Mouse (Mus musculus): ENCODE data around the gene Samm50. TPM values are rescaled to one million over a fixed set of nuclear protein-coding genes. Genes with fewer than 3 reads are reported as not detected.
A peak's percentile ranks its signal among the peaks of the same experiment; 100 is the strongest.

Samm50 gene
- total RNA-seq, 2 experiments from 2014 or later: 53.9 to 69.2 TPM

GRCm38 (mm10) chr15:84209517-84210412 lies 17.7 kb downstream of the Samm50 start:
- peak; percentile 78 for ATAC-seq (replicated peaks; ENCODE audit: low FRiP score, low TSS enrichment, poor library complexity, severe bottlenecking)

DNA sequence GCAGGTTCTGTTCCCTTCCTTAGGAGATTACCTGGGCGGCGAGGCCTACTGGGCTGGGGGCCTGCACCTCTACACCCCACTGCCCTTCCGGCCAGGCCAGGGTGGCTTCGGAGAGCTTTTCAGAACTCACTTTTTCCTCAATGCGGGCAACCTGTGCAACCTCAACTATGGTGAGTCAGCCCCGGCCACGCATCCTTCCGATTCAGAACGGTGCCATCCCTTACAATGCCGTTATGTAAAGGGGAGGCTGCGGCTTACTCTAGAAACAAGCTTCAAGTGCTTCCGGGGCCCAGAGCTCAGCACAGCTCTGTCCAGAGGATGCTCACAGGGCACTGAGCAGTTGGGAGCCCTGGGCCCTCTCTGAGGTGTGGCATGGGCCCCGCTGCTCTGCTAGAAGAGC lies 18.4 kb downstream of the Samm50 start:
- no peak for ATAC-seq (replicated peaks; ENCODE audit: low FRiP score, low TSS enrichment, poor library complexity, severe bottlenecking)

DNA sequence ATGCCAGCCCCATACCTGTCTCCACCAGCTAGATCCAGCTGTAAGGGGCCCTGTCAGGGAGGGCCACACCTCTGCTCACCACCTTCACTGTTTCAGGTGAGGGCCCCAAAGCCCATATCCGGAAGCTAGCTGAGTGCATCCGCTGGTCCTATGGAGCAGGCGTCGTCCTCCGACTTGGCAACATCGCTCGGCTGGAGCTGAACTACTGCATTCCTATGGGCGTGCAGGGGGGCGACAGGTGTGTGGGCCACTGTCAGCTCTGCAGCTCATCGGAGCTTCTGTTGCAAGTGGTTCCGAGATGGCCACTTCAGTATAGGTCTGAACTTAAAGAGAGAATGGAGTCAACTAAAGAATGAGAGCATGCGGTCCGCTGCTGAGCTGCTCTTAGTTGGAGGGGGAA lies 18.9 kb downstream of the Samm50 start:
- no peak for ATAC-seq (replicated peaks; ENCODE audit: low FRiP score, low TSS enrichment, poor library complexity, severe bottlenecking)

- ATAC-seq (replicated peaks; ENCODE audit: low FRiP score, low TSS enrichment, poor library complexity, severe bottlenecking): no peak
Measured at GRCm38 (mm10) chr15:84211564-84211963, 19.5 kb downstream of the Samm50 start.

DNA sequence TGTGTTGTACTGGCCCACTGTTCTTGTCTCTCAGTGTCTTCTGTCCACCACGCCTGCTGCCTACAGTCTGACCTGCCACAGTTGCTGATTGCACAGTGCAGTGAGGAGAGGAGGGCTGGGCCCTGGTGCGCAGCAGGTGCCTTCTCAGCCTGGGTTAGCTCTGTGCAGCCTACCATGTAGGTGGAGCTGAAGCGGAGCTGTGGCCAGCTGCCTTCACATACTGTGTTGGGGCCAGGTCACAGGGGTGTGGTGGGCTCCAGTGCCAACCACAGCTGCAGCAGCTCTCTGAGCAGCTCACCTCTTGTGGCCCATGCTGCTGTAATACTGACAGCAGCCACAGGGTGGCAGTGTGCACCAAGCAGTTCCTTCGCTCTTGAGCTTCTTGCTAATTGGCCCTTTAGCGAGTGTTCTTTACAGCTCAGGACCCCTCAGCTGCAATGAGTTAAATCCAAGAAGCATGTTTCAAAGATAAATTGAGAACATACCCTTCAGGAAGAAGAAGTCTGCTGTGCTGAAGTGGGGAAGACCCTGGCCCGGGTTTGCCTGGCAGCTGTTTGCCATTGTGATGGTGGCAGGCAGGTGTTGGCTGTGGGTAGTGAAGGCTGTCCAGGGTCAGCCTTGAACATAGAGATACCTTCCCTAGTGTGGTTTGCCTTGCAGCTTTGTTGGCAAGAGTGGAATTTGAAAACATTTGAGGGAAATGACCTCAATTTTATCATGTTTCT lies 20.2 kb downstream of the Samm50 start:
- ATAC-seq (replicated peaks; ENCODE audit: low FRiP score, low TSS enrichment, poor library complexity, severe bottlenecking): peak; percentile 62

DNA sequence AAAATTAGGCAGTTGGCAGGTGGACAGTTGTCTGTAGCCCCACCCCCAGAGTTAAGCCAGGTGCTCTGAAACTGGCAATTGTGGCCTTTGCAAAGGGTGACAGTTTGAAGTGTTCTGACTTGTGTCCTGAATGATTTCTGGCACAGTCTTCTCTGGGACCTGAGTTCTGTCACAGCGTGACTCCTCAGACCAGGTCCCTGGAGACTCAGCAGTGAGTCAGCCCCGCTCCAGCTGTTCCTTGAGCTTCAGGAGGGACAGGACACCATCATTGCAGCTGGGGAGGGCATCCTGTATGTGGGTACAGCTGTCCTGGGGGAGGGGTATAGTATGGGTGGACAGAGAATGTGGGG lies 20.7 kb downstream of the Samm50 start:
- no peak for ATAC-seq (replicated peaks; ENCODE audit: low FRiP score, low TSS enrichment, poor library complexity, severe bottlenecking)

DNA sequence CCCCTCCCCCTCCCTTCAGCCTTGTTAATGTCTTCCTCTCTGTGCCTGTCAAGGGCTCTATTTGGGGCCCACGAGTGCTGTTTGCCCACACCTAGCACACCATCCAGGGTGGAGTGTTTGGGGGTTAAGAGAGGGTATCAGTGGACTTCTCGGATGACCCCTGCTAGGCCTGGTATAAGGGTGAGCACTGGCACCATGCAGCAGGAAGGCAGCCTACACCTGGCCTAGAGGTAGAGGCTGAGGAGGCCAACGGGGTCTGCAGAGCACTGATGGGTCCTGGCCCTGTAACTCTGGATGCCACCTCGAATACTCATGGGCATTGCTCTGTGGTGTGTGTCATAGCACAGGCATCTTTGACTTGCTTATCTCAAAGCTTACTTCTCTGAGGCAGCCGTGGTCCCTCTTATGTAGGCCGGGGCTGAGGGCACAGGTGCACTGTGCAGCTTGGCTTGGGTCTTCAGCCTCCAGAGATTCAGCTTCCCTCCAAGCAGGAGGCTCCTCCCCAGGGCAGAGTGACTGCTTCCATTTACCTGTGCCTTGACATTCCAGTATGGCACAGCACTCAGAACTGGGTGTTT lies 21.2 kb downstream of the Samm50 start:
- ATAC-seq (replicated peaks; ENCODE audit: low FRiP score, low TSS enrichment, poor library complexity, severe bottlenecking): no peak

DNA sequence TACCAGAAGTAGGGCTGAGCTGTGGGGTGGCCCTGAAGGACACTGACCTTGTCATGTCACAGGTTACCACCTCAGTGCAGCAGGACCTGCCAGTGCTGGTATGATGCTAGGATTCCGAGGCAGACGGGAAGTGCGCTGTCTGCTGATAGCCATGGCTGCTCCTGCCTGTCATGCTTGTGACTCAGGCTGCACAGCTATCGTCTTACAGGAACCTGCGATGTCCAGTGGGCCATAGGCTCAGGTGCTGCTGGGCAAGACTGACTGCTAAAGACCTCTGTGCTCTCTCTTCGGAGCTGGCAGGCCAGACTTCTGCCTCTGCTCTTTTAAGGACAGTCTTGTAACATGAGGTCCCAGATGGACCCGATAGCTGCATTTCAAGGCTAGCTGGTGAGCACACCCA lies 22.4 kb downstream of the Samm50 start:
- no peak for ATAC-seq (replicated peaks; ENCODE audit: low FRiP score, low TSS enrichment, poor library complexity, severe bottlenecking)

GRCm38 (mm10) chr15:84215273-84215672 lies 23.2 kb downstream of the Samm50 start:
- no peak for ATAC-seq (replicated peaks; ENCODE audit: low FRiP score, low TSS enrichment, poor library complexity, severe bottlenecking)

GRCm38 (mm10) chr15:84216026-84216425 lies 24.0 kb downstream of the Samm50 start:
- no peak for ATAC-seq (replicated peaks; ENCODE audit: low FRiP score, low TSS enrichment, poor library complexity, severe bottlenecking)

DNA sequence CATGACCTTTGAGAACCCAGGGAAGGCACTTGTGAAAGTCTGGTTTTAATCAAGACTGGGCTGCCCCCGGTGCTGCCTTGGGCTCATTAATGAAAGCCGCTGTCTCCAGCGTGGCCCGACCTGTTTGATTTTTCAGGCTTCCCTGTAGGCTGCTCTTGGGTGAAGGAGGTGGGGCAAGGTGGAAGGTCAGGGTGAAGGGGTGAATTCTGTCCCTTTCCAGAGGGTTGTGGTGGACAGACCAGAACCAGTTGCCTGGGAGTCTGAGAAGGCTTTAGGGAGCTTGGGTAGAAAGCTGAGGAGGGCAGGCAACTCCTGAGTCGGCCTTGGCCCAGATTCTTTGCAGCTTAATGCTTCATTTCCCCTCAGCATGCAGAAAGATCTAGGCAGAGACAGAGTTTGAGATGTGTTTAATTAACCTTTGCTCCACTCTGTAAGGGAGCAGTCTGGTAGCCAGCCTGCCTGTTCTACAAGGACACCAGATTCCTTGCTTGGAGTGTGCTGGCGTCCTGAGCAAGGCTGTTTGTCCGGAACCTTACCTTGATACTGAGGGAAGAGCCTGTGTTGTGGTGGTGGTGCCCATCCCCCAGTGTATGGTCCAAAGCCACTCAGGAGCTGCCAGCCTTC lies 24.5 kb downstream of the Samm50 start:
- no peak for ATAC-seq (replicated peaks; ENCODE audit: low FRiP score, low TSS enrichment, poor library complexity, severe bottlenecking)

DNA sequence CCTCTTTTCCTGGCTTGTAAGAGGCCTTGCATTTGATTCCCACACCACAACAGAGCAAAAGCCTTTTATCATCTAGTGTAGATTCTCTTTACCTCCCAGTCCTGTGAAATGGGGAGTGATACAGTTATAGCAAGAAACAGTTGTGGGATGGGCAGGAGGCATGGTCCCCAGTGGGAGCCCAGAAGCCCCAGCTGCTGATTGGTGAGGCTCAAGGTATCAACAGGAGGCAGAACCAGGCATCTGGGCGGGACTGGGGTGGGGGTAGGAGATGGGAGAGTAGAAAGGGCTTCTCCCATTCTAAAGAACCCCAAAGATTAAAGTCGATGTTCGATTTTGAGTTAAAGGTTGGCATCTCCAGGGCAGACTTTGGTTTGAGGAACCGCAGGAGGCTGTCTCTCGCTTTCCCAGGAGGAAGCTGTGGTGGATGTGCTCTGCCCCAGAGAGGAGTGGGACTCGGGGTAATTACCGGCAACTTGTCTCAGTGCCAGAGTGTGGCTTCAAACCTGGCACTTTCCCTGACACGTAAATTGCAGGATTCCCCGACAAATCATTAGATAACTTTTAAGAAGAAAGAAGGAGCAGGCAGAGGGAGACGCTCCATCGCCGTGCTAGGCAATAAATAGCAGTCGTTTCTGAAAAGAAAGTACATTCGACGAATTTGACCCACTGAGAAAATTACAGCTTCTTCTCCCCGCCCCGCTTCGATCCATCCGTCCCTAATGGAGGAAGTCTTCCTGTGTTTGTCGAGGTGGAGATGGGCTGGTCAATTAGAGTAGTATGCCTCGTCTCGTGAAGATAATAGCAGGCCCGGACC lies 26.1 kb downstream of the Samm50 start:
- no peak for ATAC-seq (replicated peaks; ENCODE audit: low FRiP score, low TSS enrichment, poor library complexity, severe bottlenecking)

DNA sequence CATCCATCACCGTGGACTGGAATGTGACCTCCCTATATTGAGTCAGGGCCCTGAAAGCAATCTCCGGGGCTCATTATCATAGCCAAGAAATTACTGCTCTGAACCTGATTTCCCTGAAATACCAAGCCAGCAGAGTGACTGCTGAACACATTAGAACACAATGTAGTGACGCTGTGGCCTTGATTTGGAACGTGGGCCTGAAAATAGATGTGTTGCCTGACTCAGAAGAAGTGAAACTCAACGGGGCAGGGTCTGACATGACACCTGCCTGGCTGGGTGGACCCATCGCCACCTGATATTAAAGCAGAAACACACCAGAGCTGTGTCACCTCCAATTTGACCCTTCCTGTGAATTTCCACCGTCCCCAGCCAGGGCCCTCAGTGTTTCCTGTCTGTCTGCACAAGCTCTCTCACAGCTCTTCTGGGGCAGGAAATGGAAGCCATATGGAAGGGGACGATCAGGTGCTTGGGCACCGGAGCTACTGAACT lies 26.8 kb downstream of the Samm50 start:
- ATAC-seq (replicated peaks; ENCODE audit: low FRiP score, low TSS enrichment, poor library complexity, severe bottlenecking): no peak

- no peak for ATAC-seq (replicated peaks; ENCODE audit: low FRiP score, low TSS enrichment, poor library complexity, severe bottlenecking)
Measured at GRCm38 (mm10) chr15:84221539-84221938, 29.5 kb downstream of the Samm50 start.

DNA sequence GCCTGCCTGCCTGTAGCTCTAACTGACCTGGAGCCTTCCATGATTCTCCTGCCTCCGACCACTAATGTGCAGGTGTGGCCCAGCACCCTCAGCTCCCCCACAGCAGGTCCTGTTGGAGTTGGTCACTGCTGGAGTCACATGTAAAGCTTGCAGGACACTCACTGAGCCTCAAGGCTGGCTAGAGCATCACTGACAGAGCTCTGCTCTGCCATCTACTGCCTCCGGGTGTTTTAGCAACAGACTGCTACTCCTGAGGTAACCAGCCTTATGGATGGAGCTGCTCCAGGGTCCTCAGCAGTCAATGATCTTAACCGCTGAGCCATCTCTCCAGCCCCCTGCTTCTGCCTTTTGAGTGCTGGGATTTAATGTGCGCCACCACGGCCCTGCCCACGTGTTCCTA lies 31.4 kb downstream of the Samm50 start:
- ATAC-seq (replicated peaks; ENCODE audit: low FRiP score, low TSS enrichment, poor library complexity, severe bottlenecking): 0 out of 2 replicates have a peak, but pooled peaks have one; percentile 31

DNA sequence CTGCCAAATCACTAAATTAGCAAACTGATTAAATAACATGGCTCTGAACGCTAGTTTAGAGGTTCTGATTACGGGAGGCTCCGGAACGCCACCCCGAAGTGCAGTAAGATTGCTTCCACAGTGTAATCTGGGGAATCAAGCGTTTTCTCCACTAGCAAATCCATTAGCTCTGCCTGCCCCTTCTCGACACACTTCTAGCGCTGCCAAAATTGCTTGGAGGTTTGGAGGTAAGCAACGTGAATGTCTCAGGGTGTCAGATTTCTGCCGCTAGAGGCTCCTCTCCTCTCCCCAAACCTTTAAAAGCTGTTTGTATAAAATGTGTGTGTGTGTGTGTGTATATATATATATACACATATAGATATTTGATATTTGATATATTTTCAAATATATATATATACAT lies 32.7 kb downstream of the Samm50 start:
- ATAC-seq (replicated peaks; ENCODE audit: low FRiP score, low TSS enrichment, poor library complexity, severe bottlenecking): no peak

DNA sequence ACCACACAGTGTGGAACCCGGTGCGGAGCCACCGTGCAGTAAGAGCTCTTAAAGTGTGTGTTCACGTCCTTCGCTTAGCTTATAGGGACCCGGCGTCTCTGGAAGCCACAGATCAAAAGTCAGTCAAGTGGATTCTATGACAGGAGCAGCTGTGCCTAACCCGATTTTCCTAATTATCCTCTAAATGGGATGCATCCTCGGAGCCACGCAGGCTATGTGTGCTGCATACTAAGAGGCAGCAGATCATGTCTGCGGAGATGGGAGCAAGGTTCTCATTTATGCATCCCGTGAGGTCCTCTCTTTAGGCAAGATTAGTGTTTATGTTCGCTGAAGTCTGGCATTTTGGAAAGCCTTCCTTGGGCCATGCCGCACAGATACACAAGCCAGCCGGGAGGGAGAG lies 34.9 kb downstream of the Samm50 start:
- no peak for ATAC-seq (replicated peaks; ENCODE audit: low FRiP score, low TSS enrichment, poor library complexity, severe bottlenecking)

GRCm38 (mm10) chr15:84230661-84231060 lies 38.6 kb downstream of the Samm50 start:
- peak; percentile 57 for ATAC-seq (replicated peaks; ENCODE audit: low FRiP score, low TSS enrichment, poor library complexity, severe bottlenecking)

GRCm38 (mm10) chr15:84231113-84231712 lies 39.2 kb downstream of the Samm50 start:
- peak; percentile 95 for ATAC-seq (replicated peaks; ENCODE audit: low FRiP score, low TSS enrichment, poor library complexity, severe bottlenecking)

Data from megakaryocyte-erythroid progenitor cell, adult 5-6 weeks (primary cell).